Mouse (Mus musculus): ENCODE measurements at regions not wholly inside any gene's neighbourhood (a gene's known extent, or its start where the extent isn't known, plus 50 kb on each side); places are given as distances from the start of the nearest gene placed in this dataset.
A peak's percentile ranks its signal among the peaks of the same experiment; 100 is the strongest.

GRCm38 (mm10) chrX:12936406-12937172 is 134.7 kb upstream of the Usp9x start (continued):
- no peak for TF ChIP-seq MEF2A (IDR thresholded peaks at IDR 0.05; ENCODE audit: extremely low read depth, insufficient replicate concordance, low read depth, low read length, poor library complexity, severe bottlenecking)
- TF ChIP-seq SMC3 (IDR thresholded peaks at IDR 0.05; ENCODE audit: low read depth, low read length), result no peak
- no peak for TF ChIP-seq MYB (IDR thresholded peaks at IDR 0.05; ENCODE audit: low read depth, low read length)
- TF ChIP-seq ZMIZ1 (IDR thresholded peaks at IDR 0.05; ENCODE audit: low read depth, low read length), result no peak

DNA sequence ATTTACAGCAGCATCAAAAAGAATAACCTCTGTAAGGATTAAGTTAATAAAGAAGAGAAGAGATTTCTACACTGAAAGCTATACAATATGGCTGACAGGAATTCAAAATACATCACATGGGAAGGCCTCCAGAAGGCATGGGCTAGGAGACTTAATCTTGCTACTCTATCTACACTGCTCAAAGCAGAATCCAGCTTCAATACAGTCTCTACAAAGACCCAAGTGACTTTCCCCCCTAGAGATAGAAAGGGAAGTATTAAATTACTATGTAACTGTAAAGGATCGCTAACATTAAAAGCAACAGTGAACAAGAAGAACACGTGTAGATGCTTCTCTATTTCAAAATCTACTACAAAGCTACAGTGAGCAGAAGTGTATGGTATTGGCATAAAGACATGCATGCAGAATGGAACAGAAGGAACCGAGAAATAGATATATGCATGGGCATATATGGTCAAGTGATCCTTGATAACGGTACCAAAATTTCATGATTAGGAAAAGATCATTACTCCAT is 137.9 kb upstream of the Usp9x start:
- H3K79me2 ChIP-seq (ENCODE audit: control insufficient read depth, insufficient read depth, low read length, poor library complexity), result no peaks in the 10 kb centered on the region; the same call in 1 of the 2 replicates
- H3K36me3 ChIP-seq (ENCODE audit: control insufficient read depth in 1 of 2, insufficient read depth in 2 of 2, low read length in 2 of 2), result peaks cover 0 to 12% of the 10 kb centered on the region in 2 experiments; a peak in 2 of 4 replicates
- no peaks in the 10 kb centered on the region for H3K27me3 ChIP-seq (ENCODE audit: control insufficient read depth in 1 of 2, insufficient read depth in 2 of 2, low read length in 2 of 2)
- H3K4me1 ChIP-seq (ENCODE audit: control insufficient read depth in 1 of 2, insufficient read depth in 2 of 2, low read length in 2 of 2), result peaks cover 7 to 22% of the 10 kb centered on the region in 2 experiments; a peak in 3 of 4 replicates
- TF ChIP-seq NRF1 (IDR thresholded peaks at IDR 0.05; ENCODE audit: insufficient read depth, low read depth, low read length, poor library complexity, severe bottlenecking), result no peak
- no peak for TF ChIP-seq ZMIZ1 (IDR thresholded peaks at IDR 0.05; ENCODE audit: low read depth, low read length)
- peak; percentile 19; the same call in 1 of the 2 replicates for TF ChIP-seq USF1 (IDR thresholded peaks at IDR 0.05; ENCODE audit: low read depth, low read length)
- 0 out of 2 replicates have a peak, but pooled peaks have one; percentile 26 for TF ChIP-seq RCOR1 (IDR thresholded peaks at IDR 0.05; ENCODE audit: low read depth, low read length)
- no peak for TF ChIP-seq ZC3H11A (IDR thresholded peaks at IDR 0.05; ENCODE audit: low read depth, low read length)
- peak; percentile 70 for TF ChIP-seq MXI1 (IDR thresholded peaks at IDR 0.05; ENCODE audit: low read depth, low read length)
- no peak for TF ChIP-seq TAL1 (IDR thresholded peaks at IDR 0.05; ENCODE audit: low read length)
- TF ChIP-seq RAD21 (IDR thresholded peaks at IDR 0.05; ENCODE audit: low read depth, low read length), result no peak
- TF ChIP-seq TCF12 (IDR thresholded peaks at IDR 0.05; ENCODE audit: low read depth, low read length), result no peak
- peak; percentile 52; the same call in 1 of the 2 replicates for TF ChIP-seq GATA1 (IDR thresholded peaks at IDR 0.05; ENCODE audit: low read depth, low read length)
- peak; percentile 82 for TF ChIP-seq MAX (IDR thresholded peaks at IDR 0.05; ENCODE audit: low read length)
- no peak for TF ChIP-seq CTCF (IDR thresholded peaks at IDR 0.05 in 2 of 3, conservative IDR thresholded peaks at IDR 0.05 in 1 of 3; ENCODE audit: control insufficient read depth in 1 of 3, insufficient read depth in 1 of 3, low read depth in 2 of 3, low read length in 3 of 3, poor library complexity in 1 of 3, severe bottlenecking in 1 of 3)
- peak; percentile 93 for TF ChIP-seq MYC (IDR thresholded peaks at IDR 0.05; ENCODE audit: low read depth, low read length)
- no peak for TF ChIP-seq CHD1 (IDR thresholded peaks at IDR 0.05; ENCODE audit: low read depth, low read length)
- no peak for TF ChIP-seq USF2 (IDR thresholded peaks at IDR 0.05; ENCODE audit: borderline replicate concordance in 1 of 2, insufficient read depth in 1 of 2, low read depth in 1 of 2, low read length in 2 of 2)
- no peak for TF ChIP-seq SMC3 (IDR thresholded peaks at IDR 0.05; ENCODE audit: low read depth, low read length)
- no peak for TF ChIP-seq KAT2A (conservative IDR thresholded peaks at IDR 0.05; ENCODE audit: low read depth, low read length)
- TF ChIP-seq EP300 (IDR thresholded peaks at IDR 0.05; ENCODE audit: low read depth in 1 of 2, low read length in 2 of 2), result peak; percentile 21 to 34; a peak in 3 of 4 replicates
- TF ChIP-seq HCFC1 (IDR thresholded peaks at IDR 0.05; ENCODE audit: low read depth, low read length), result 0 out of 2 replicates have a peak, but pooled peaks have one; percentile 33
- no peak for TF ChIP-seq MAZ (IDR thresholded peaks at IDR 0.05; ENCODE audit: low read depth, low read length)
- peak; percentile 63 for TF ChIP-seq SIN3A (IDR thresholded peaks at IDR 0.05; ENCODE audit: low read length)
- peak; percentile 81 for DNase-seq (ENCODE audit: low read depth, low spot score)
- H3K9me3 ChIP-seq (replicated peaks; ENCODE audit: insufficient read depth, low read length), result no peaks in the 10 kb centered on the region
- H3K9ac ChIP-seq (ENCODE audit: control insufficient read depth, low read depth, low read length, poor library complexity, severe bottlenecking), result no peak overlapping the region
- no peak overlapping the region for H3K27ac ChIP-seq (ENCODE audit: control insufficient read depth, low read depth, low read length)
- H3K4me3 ChIP-seq (ENCODE audit: control insufficient read depth in 1 of 2, insufficient read depth in 1 of 2, low read depth in 2 of 2, low read length in 2 of 2), result no peak overlapping the region

All from MEL (cell line).